Mouse (Mus musculus): ENCODE results near the gene Ptprm.

Gene Ptprm

GRCm38 (mm10) chr17:66783075-66783492 is 571.2 kb downstream of the Ptprm start:
- in situ Hi-C loops (cut with MboI, MseI): no loop called here

GRCm38 (mm10) chr17:66781910-66782309 is 572.3 kb downstream of the Ptprm start:
- in situ Hi-C loops (cut with MboI, MseI): no loop called here

GRCm38 (mm10) chr17:66779026-66779425 is 575.2 kb downstream of the Ptprm start:
- in situ Hi-C loops (cut with MboI, MseI): no loop called here

- in situ Hi-C loops (cut with MboI, MseI): no loop called here
Measured at GRCm38 (mm10) chr17:66769365-66770363, 584.6 kb downstream of the Ptprm start.

GRCm38 (mm10) chr17:66768689-66769275 is 585.5 kb downstream of the Ptprm start:
- in situ Hi-C loops (cut with MboI, MseI): no loop called here

GRCm38 (mm10) chr17:66766166-66766565 is 588.1 kb downstream of the Ptprm start:
- in situ Hi-C loops (cut with MboI, MseI): no loop called here

- in situ Hi-C loops (cut with MboI, MseI): no loop called here
Measured at GRCm38 (mm10) chr17:66764435-66764834, 589.8 kb downstream of the Ptprm start.

GRCm38 (mm10) chr17:66762716-66763115 is 591.5 kb downstream of the Ptprm start:
- in situ Hi-C loops (cut with MboI, MseI): no loop called here

- in situ Hi-C loops (cut with MboI, MseI): no loop called here
Measured at GRCm38 (mm10) chr17:66761326-66762296, 592.6 kb downstream of the Ptprm start.

GRCm38 (mm10) chr17:66757025-66757511 is 597.2 kb downstream of the Ptprm start:
- in situ Hi-C loops (cut with MboI, MseI): no loop called here

GRCm38 (mm10) chr17:66756500-66756899 is 597.8 kb downstream of the Ptprm start:
- in situ Hi-C loops (cut with MboI, MseI): no loop called here

GRCm38 (mm10) chr17:66755191-66755654 is 599.0 kb downstream of the Ptprm start:
- in situ Hi-C loops (cut with MboI, MseI): no loop called here

- in situ Hi-C loops (cut with MboI, MseI): no loop called here
Measured at GRCm38 (mm10) chr17:66754208-66754865, 599.9 kb downstream of the Ptprm start.

- in situ Hi-C loops (cut with MboI, MseI): no loop called here
Measured at GRCm38 (mm10) chr17:66751746-66752145, 602.5 kb downstream of the Ptprm start.

GRCm38 (mm10) chr17:66750481-66751206 is 603.6 kb downstream of the Ptprm start:
- in situ Hi-C loops (cut with MboI, MseI): no loop called here

- in situ Hi-C loops (cut with MboI, MseI): no loop called here
Measured at GRCm38 (mm10) chr17:66749976-66750375, 604.3 kb downstream of the Ptprm start.

GRCm38 (mm10) chr17:66746506-66746905 is 607.8 kb downstream of the Ptprm start:
- in situ Hi-C loops (cut with MboI, MseI): no loop called here

- in situ Hi-C loops (cut with MboI, MseI): no loop called here
Measured at GRCm38 (mm10) chr17:66743321-66743720, 610.9 kb downstream of the Ptprm start.

GRCm38 (mm10) chr17:66738779-66739345 is 615.4 kb downstream of the Ptprm start:
- in situ Hi-C loops (cut with MboI, MseI): no loop called here

- in situ Hi-C loops (cut with MboI, MseI): no loop called here
Measured at GRCm38 (mm10) chr17:66738331-66738730, 615.9 kb downstream of the Ptprm start.

All from T-helper 2 cell (primary cell).